Comparison of ENCODE assay signal across 8 mouse cellular contexts in genomic region chr16:91932082-91932690, GRCm38 (mm10).
DNase-seq lines count a peak whose midpoint lies in the region; ATAC-seq and TF ChIP-seq lines count a peak whose summit lies in the region.

No protein-coding gene starts in this region.

- peak overlapping the region; percentile 99 for H3K4me3 ChIP-seq in kidney, embryonic 16.5 days (ENCODE audit: low read length)
- peak overlapping the region; percentile 99 for H3K4me3 ChIP-seq in embryonic facial prominence, embryonic 12.5 days
- H3K4me3 ChIP-seq in intestine, embryonic 14.5 days (ENCODE audit: low read depth, low read length), result peak overlapping the region; percentile 92
- peak overlapping the region; percentile 74 for H3K4me3 ChIP-seq in midbrain, postnatal 0 days (ENCODE audit: low read depth, low read length)

- H3K27ac ChIP-seq in kidney, embryonic 16.5 days (ENCODE audit: low read length), result no peak overlapping the region
- H3K27ac ChIP-seq in embryonic facial prominence, embryonic 12.5 days, result no peak overlapping the region
- no peak overlapping the region for H3K27ac ChIP-seq in intestine, embryonic 14.5 days (ENCODE audit: low read depth)
- no peak overlapping the region for H3K27ac ChIP-seq in midbrain, postnatal 0 days (ENCODE audit: low read depth, low read length)

- peak; percentile 43; the same call in 1 of the 2 replicates for TF ChIP-seq CTCF in midbrain, postnatal 0 days (IDR thresholded peaks at IDR 0.05)

- no peak for DNase-seq in kidney, adult 9 months
- DNase-seq in intestine, embryonic 14.5 days (ENCODE audit: low spot score), result peak; percentile 34
- DNase-seq in midbrain, postnatal 0 days (ENCODE audit: low spot score), result no peak
- no peak for DNase-seq in layer of hippocampus, adult 9-10 months (ENCODE audit: low spot score)
- no peak for DNase-seq in adipocyte (ENCODE audit: low spot score)
- DNase-seq in right cerebral cortex, postnatal 14 days, result no peak

- H3K27me3 ChIP-seq in kidney, embryonic 16.5 days (ENCODE audit: insufficient read depth, low read length), result no peaks in the 10 kb centered on the region
- H3K27me3 ChIP-seq in embryonic facial prominence, embryonic 12.5 days, result no peaks in the 10 kb centered on the region
- H3K27me3 ChIP-seq in intestine, embryonic 14.5 days (replicated peaks; ENCODE audit: control insufficient read depth, insufficient read depth, low read length), result no peaks in the 10 kb centered on the region
- H3K27me3 ChIP-seq in midbrain, postnatal 0 days (ENCODE audit: insufficient read depth, low read length), result no peaks in the 10 kb centered on the region

- peaks cover 15% of the 10 kb centered on the region for H3K4me1 ChIP-seq in kidney, embryonic 16.5 days (ENCODE audit: insufficient read depth, low read length)
- H3K4me1 ChIP-seq in embryonic facial prominence, embryonic 12.5 days, result peaks cover 6% of the 10 kb centered on the region; the same call in 1 of the 2 replicates
- H3K4me1 ChIP-seq in intestine, embryonic 14.5 days (replicated peaks; ENCODE audit: control insufficient read depth, insufficient read depth, low read length), result peaks cover 9% of the 10 kb centered on the region
- H3K4me1 ChIP-seq in midbrain, postnatal 0 days (ENCODE audit: insufficient read depth, low read length), result 0 out of 2 replicates have a peak, but pooled peaks cover 6% of the 10 kb centered on the region

- H3K9me3 ChIP-seq in kidney, embryonic 16.5 days (ENCODE audit: low read length), result no peaks in the 10 kb centered on the region
- no peaks in the 10 kb centered on the region for H3K9me3 ChIP-seq in embryonic facial prominence, embryonic 12.5 days
- H3K9me3 ChIP-seq in intestine, embryonic 14.5 days (ENCODE audit: control insufficient read depth, low read length), result no peaks in the 10 kb centered on the region
- no peaks in the 10 kb centered on the region for H3K9me3 ChIP-seq in midbrain, postnatal 0 days (ENCODE audit: low read length)

- H3K9ac ChIP-seq in kidney, embryonic 16.5 days (replicated peaks; ENCODE audit: low read length), result no peak overlapping the region
- H3K9ac ChIP-seq in embryonic facial prominence, embryonic 12.5 days, result no peak overlapping the region
- peak overlapping the region; percentile 29; the same call in 1 of the 2 replicates for H3K9ac ChIP-seq in intestine, embryonic 14.5 days (ENCODE audit: low read length)
- H3K9ac ChIP-seq in midbrain, postnatal 0 days (replicated peaks; ENCODE audit: low read length, poor library complexity, severe bottlenecking), result no peak overlapping the region

- H3K4me2 ChIP-seq in kidney, embryonic 16.5 days (replicated peaks; ENCODE audit: low read depth, low read length), result peak overlapping the region; percentile 53
- H3K4me2 ChIP-seq in embryonic facial prominence, embryonic 12.5 days (replicated peaks), result peak overlapping the region; percentile 67
- peak overlapping the region; percentile 51 for H3K4me2 ChIP-seq in intestine, embryonic 14.5 days (ENCODE audit: low read length)
- H3K4me2 ChIP-seq in midbrain, postnatal 0 days (ENCODE audit: low read depth, low read length, poor library complexity, severe bottlenecking), result peak overlapping the region; percentile 47

- WGBS in kidney, embryonic 16.5 days, result 57% methylated on average over 8 of the region's 8 CpGs
- WGBS in embryonic facial prominence, embryonic 12.5 days, result 52% methylated on average over 8 of the region's 8 CpGs
- WGBS in intestine, embryonic 14.5 days, result 54% methylated on average over 8 of the region's 8 CpGs
- WGBS in midbrain, postnatal 0 days, result 51% methylated on average over 8 of the region's 8 CpGs

- no peak for ATAC-seq in kidney, embryonic 16.5 days (ENCODE audit: low FRiP score, low TSS enrichment)
- no peak for ATAC-seq in embryonic facial prominence, embryonic 12.5 days (ENCODE audit: insufficient number of reproducible peaks, insufficient read depth, low FRiP score, low TSS enrichment)
- no peak for ATAC-seq in intestine, embryonic 14.5 days (replicated peaks; ENCODE audit: low FRiP score, low TSS enrichment, low read depth)
- ATAC-seq in midbrain, postnatal 0 days (ENCODE audit: low FRiP score), result no peak

- H3K36me3 ChIP-seq in kidney, embryonic 16.5 days (ENCODE audit: insufficient read depth, low read length), result peaks cover 28% of the 10 kb centered on the region
- peaks cover 27% of the 10 kb centered on the region for H3K36me3 ChIP-seq in embryonic facial prominence, embryonic 12.5 days
- H3K36me3 ChIP-seq in intestine, embryonic 14.5 days (ENCODE audit: control insufficient read depth, insufficient read depth, low read length), result peaks cover 30% of the 10 kb centered on the region
- peaks cover 27% of the 10 kb centered on the region for H3K36me3 ChIP-seq in midbrain, postnatal 0 days (ENCODE audit: insufficient read depth, low read length)
